Mouse (Mus musculus) liver, embryonic 14.5 days (tissue): ENCODE results near the gene Pnpla2. TPM values are rescaled to one million over a fixed set of nuclear protein-coding genes. Genes with fewer than 3 reads are reported as not detected.
A peak's percentile ranks its signal among the peaks of the same experiment; 100 is the strongest.
"Not testable (repeated sequence)": the region's sequence is repeated elsewhere in the genome, so short reads cannot be mapped to it uniquely, and the experiment has no call there.

Experiments used
- ATAC-seq: fragments of 200-750 bp; cut with Nextera tagmentation; 2 replicates; pipeline ENCODE4 v1.8.0; 2017; ENCODE audit warnings: moderate number of reproducible peaks, mild to moderate bottlenecking, moderate library complexity; ENCODE audit not compliant: insufficient read depth
- DNase-seq, 3 experiments: peaks; one replicate each; pipeline ENCODE4 v3.0.0-alpha.2; 2012 to 2013; ENCODE audit warnings: low read depth in 3 of 3, low spot score in 3 of 3
- H3K27ac ChIP-seq: fragments of 300-500 bp; sonication (generic); 2 replicates; pipeline ENCODE4 v1.5.1; 2014; ENCODE audit warnings: moderate library complexity, mild to moderate bottlenecking, control low read depth, inconsistent platforms
- H3K27me3 ChIP-seq: fragments of 300-500 bp; sonication (generic); 2 replicates; pipeline ENCODE4 v1.6.1; 2014; ENCODE audit warnings: mild to moderate bottlenecking, low read length, moderate library complexity; ENCODE audit not compliant: control insufficient read depth, insufficient read depth
- H3K36me3 ChIP-seq: fragments of 300-500 bp; sonication (generic); replicated peaks from 2 replicates; pipeline ENCODE4 v1.6.1; 2014; ENCODE audit warnings: low read depth; ENCODE audit not compliant: control insufficient read depth, insufficient read depth
- H3K4me1 ChIP-seq, 2 experiments: fragments of 200-500 bp in 1 of 2; fragments of 300-500 bp in 1 of 2; sonication (generic) in 1 of 2; replicated peaks; 2 replicates each; pipeline ENCODE4 v1.6.1; 2012 to 2014; ENCODE audit warnings: antibody characterized with exemption in 1 of 2, inconsistent platforms in 1 of 2, low read length in 1 of 2; ENCODE audit not compliant: control insufficient read depth in 2 of 2, insufficient read depth in 2 of 2
- H3K4me2 ChIP-seq: fragments of 300-500 bp; sonication (generic); 2 replicates; pipeline ENCODE4 v1.6.1; 2014; ENCODE audit warnings: low read depth, mild to moderate bottlenecking, control low read depth, moderate library complexity
- H3K4me3 ChIP-seq, 2 experiments: fragments of 200-500 bp in 1 of 2; fragments of 300-500 bp in 1 of 2; sonication (generic) in 1 of 2; 2 replicates each; pipeline ENCODE4 v1.5.1; 2012 to 2014; ENCODE audit warnings: low read depth in 2 of 2, low read length in 2 of 2, mild to moderate bottlenecking in 2 of 2, control low read depth in 1 of 2, inconsistent platforms in 1 of 2, moderate library complexity in 1 of 2; ENCODE audit not compliant: insufficient read depth in 1 of 2
- H3K9ac ChIP-seq: fragments of 300-500 bp; sonication (generic); replicated peaks from 2 replicates; pipeline ENCODE4 v1.6.1; 2014; ENCODE audit warnings: mild to moderate bottlenecking, control low read depth, moderate library complexity
- H3K9me3 ChIP-seq: fragments of 300-500 bp; sonication (generic); 2 replicates; pipeline ENCODE4 v1.6.1; 2016; ENCODE audit warnings: low read length, mixed read lengths; ENCODE audit not compliant: control insufficient read depth
- CTCF ChIP-seq: IDR thresholded peaks from 2 replicates; pipeline ENCODE4 v1.5.1; 2016; ENCODE audit warnings: antibody characterized with exemption, low read depth, control low read depth
- EP300 ChIP-seq: IDR thresholded peaks from 2 replicates; pipeline ENCODE4 v1.6.1; 2016; ENCODE audit warnings: antibody characterized with exemption, low read depth
- WGBS: fragments of 180-500 bp; shearing (Covaris S2); extraction: QIAGEN DNeasy Blood & Tissue Kit; methylation state at CpG from one replicate; pipeline ENCODE4 v1.1.7; 2014; ENCODE audit not compliant: insufficient replicate concordance; 5-methylcytosine and 5-hydroxymethylcytosine counted together
- polyA plus RNA-seq, 2 experiments: library from polyadenylated mRNA; depleted of rRNA in 1 of 2; stranded (reverse) in 1 of 2; unstranded in 1 of 2; fragments of >200 nt; fragmentation: Nextera tagmentation in 1 of 2; extraction: Ambion mirVana in 1 of 2; gene quantifications; 2 replicates each; pipeline versions ENCODE4 v1.2.1 to v1.2.3; 2012 to 2014

Gene Pnpla2
- polyA plus RNA-seq (2012; rRNA removed): 6.7 TPM in 2 replicates
- polyA plus RNA-seq (2014; fragmentation: Nextera tagmentation; extraction: Ambion mirVana): 9.0 and 9.4 TPM in 2 replicates

DNA sequence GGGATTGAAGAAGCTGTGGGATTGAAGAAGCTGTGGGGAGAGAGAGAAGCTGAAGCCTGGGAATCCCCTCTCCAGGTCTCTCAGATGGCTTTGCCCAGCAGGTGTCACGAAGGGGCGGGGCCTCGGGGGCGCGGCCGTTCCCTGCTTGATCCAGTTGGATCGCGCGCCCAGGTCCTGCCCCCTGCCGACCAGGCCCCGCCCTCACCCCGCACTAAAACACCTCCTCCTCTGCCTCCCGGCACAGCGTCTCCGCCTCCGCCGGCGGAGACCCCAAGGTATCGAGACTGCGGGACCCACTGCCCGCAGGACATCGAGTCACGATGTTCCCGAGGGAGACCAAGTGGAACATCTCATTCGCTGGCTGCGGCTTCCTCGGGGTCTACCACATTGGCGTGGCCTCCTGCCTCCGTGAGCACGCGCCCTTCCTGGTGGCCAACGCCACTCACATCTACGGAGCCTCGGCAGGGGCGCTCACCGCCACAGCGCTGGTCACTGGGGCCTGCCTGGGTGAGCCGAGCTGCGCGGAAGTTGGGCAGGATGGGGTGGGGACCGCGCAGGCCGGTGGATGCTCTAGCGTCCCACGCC is at the start of gene Pnpla2:
Pnpla2 (plus strand) TSS at position 232 of the 585 bp plus-strand sequence.
- peak within 1 kb of the TSS; percentile 69 to 88 for H3K4me3 ChIP-seq
- WGBS: under 1% methylated on average over 45 of the region's 45 CpGs
- H3K36me3 ChIP-seq: peaks cover 21% of the 10 kb centered on the region
- peak within 1 kb of the TSS; percentile 85 for H3K4me2 ChIP-seq
- DNase-seq: peak; percentile 85 to 86 (median 85)
- peak; percentile 88 for ATAC-seq
- H3K9me3 ChIP-seq: no peaks in the 10 kb centered on the region
- H3K9ac ChIP-seq: peak within 1 kb of the TSS; percentile 61
- H3K27me3 ChIP-seq: no peaks in the 10 kb centered on the region; the same call in none of the 2 replicates
- peaks cover 7 to 19% of the 10 kb centered on the region in 2 experiments for H3K4me1 ChIP-seq
- no peak for TF ChIP-seq EP300
- peak; percentile 28 for TF ChIP-seq CTCF
- peak within 1 kb of the TSS; percentile 54 for H3K27ac ChIP-seq

DNA sequence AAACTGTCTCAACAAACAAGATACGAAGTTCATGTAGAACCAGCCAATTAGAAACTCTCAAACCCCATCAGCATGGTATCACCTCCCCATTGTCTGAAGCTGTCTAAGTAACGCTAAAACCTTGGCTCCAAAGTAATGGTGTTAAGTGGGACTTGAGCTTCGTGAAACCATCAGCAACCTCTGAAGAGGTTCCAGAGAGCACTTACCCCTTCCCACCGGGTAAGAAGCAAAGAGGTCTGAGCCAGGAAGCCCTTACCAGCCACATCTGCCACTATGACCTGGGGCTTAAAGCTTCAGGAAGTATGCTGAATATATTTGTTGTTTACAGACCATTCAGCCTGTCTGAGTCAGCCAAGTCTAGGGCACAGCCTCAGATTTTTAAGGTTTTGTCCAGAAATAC is 49.5 kb upstream of the Pnpla2 start:
- no peak overlapping the region for H3K4me3 ChIP-seq
- peaks cover 44% of the 10 kb centered on the region for H3K36me3 ChIP-seq
- DNase-seq: no peak
- no peak for ATAC-seq
- no peaks in the 10 kb centered on the region for H3K27me3 ChIP-seq
- H3K27ac ChIP-seq: no peak overlapping the region
- no peaks in the 10 kb centered on the region for H3K9me3 ChIP-seq
- no peak overlapping the region for H3K4me2 ChIP-seq
- no peaks in the 10 kb centered on the region; a peak in 1 of 4 replicates for H3K4me1 ChIP-seq
- TF ChIP-seq EP300 (no peak), CTCF (no peak)
- WGBS: 66% methylated on average over 4 of the region's 4 CpGs
- H3K9ac ChIP-seq: no peak overlapping the region

DNA sequence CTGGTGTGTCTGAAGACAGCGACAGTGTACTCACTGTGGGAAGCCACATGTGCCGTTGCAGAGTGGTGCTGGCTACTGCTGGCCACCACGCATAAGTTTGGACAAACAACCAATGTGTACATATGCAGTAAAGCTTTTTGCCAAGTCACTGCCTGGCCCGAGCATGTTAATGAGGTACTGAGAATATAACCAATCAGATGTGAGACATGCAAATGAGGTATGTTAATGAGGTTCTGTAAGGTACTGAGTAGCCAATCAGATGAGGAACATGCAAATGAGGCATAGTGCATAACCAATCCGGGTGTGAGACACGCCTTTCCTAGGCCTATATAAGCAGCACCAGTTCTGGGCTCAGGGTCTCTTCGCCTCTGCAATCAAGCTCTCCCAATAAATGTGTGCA is 47.3 kb upstream of the Pnpla2 start:
- not testable (repeated sequence) for ATAC-seq, DNase-seq, H3K9ac ChIP-seq, H3K4me3 ChIP-seq, H3K4me2 ChIP-seq, H3K27me3 ChIP-seq, H3K4me1 ChIP-seq, H3K27ac ChIP-seq, H3K9me3 ChIP-seq
- 83% methylated on average over 7 of the region's 7 CpGs for WGBS
- peaks cover 23% of the 10 kb centered on the region for H3K36me3 ChIP-seq

DNA sequence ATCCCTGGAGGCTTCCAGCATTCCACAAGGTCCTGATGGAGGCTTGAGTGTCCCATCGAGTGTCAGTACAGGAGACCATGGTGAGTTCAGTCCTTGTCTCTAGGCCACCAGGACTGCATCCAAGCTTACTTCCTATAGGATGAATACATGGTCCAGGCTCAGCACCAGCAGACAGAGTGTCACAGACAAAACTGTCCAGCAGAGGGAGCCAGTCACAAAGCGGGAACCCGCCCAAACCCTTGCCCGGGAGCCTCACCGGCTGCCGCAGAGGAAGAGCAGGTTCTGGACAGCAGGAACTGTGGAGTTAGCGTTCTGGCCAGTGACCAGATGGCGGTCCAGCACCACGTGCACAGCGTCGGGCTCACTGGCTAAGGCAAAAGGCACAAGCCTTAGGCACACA is 46.2 kb upstream of the Pnpla2 start:
- H3K4me2 ChIP-seq: no peak overlapping the region
- peaks cover 3 to 6% of the 10 kb centered on the region in 2 experiments; a peak in 3 of 4 replicates for H3K4me1 ChIP-seq
- no peaks in the 10 kb centered on the region for H3K27me3 ChIP-seq
- H3K36me3 ChIP-seq: peaks cover 13% of the 10 kb centered on the region; the same call in 1 of the 2 replicates
- DNase-seq (peak in 2 of 3 experiments; percentile 61 to 67), ATAC-seq (peak; percentile 56)
- no peaks in the 10 kb centered on the region for H3K9me3 ChIP-seq
- H3K27ac ChIP-seq: no peak overlapping the region
- H3K9ac ChIP-seq: no peak overlapping the region
- TF ChIP-seq EP300: no peak
- peak; percentile 98 for TF ChIP-seq CTCF
- 10% methylated on average over 11 of the region's 11 CpGs for WGBS
- H3K4me3 ChIP-seq: no peak overlapping the region

DNA sequence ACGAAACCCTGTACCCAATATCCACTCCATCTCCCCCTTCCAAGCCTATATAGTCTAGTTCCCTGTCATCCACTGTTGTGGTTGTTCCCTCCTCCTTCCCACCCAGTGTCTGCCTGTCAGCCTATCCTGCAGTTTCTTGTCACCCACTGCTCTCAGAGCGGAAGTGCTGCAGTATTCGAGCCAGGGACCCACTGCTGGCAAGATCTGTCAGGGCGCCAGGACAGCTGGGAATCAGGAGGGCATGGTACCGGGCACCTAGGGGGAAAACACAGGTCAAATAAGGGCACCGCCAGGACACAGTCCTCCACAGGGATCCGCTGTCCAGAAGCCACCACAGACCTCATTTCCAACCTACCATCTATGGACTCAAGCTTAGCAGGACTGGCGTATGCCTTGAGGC is 44.4 kb upstream of the Pnpla2 start:
- Histone ChIP-seq H3K36me3 (peaks cover 4% of the 10 kb centered on the region; the same call in 1 of the 2 replicates), H3K4me1 (peaks cover 11 to 14% of the 10 kb centered on the region in 2 experiments), H3K9ac (no peak overlapping the region), H3K9me3 (no peaks in the 10 kb centered on the region), H3K4me2 (no peak overlapping the region), H3K27ac (no peak overlapping the region), H3K4me3 (no peak overlapping the region), H3K27me3 (no peaks in the 10 kb centered on the region)
- 86% methylated on average over 8 of the region's 8 CpGs for WGBS
- no peak for TF ChIP-seq CTCF
- TF ChIP-seq EP300: no peak
- DNase-seq (no peak), ATAC-seq (no peak)
